Mouse (Mus musculus) adrenal gland, postnatal 25 days (tissue): ENCODE data around the gene Cdc42ep4. TPM values are rescaled to one million over a fixed set of nuclear protein-coding genes. Genes with fewer than 3 reads are reported as not detected.

Experiments
- DNase-seq: peaks from one replicate; pipeline ENCODE4 v3.0.0; 2021; ENCODE audit warnings: mixed read lengths
- long read RNA-seq: library from polyadenylated mRNA; stranded (forward); transcript quantifications from one replicate; pipeline ENCODE4 v2.0.0, GENCODE M21; 2021
- total RNA-seq: library from RNA; stranded (reverse); gene quantifications from 2 replicates; pipeline ENCODE4 v1.2.3, GENCODE M21; 2021

Cdc42ep4 gene
- total RNA-seq, result 114 and 133 TPM in 2 replicates
- long read RNA-seq, transcript Cdc42ep4-201 (2 exons, 3,008 nt), result major isoform, 57 of 152 reads
- long read RNA-seq, transcript Cdc42ep4-202 (2 exons, 3,405 nt), result minor isoform, 23 of 152 reads
- long read RNA-seq, partial matches to known transcripts, result 64 of 152 reads
- long read RNA-seq, other reads (novel, unspliced or antisense), result 5 of 152 reads

DNA sequence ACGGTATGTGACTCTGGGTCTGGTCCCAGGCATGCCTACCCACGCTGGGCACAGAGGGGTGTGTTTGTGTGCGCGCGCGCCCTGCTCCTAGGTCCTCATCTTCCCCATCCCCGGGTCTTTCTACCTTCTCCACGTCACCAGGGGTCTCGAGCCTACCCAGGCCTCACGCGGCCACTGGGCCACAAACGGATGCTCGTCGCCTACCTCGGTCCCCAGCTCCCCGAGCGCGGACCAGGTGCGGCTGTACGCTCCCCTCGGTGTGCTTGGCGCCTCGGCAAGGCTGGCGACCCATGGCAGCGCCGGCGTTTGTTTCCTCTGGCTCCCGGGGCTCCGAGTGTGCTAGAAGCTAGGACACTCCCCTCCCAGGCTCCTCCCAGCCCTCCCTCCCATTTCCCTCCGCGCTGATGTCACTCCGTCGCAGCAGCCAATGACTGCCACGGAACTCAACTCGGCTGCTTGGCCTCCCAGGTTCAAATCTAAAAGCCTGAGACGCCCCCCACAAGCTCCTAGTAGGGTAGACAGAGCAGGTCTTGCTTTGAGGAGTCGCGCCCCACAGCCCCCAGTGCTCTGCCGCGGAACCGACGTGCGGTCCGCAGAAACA is at the start of gene Cdc42ep4:
Cdc42ep4 (minus strand) TSS at position 398 of the 601 bp plus-strand sequence.
- peak; percentile 92 for DNase-seq

DNA sequence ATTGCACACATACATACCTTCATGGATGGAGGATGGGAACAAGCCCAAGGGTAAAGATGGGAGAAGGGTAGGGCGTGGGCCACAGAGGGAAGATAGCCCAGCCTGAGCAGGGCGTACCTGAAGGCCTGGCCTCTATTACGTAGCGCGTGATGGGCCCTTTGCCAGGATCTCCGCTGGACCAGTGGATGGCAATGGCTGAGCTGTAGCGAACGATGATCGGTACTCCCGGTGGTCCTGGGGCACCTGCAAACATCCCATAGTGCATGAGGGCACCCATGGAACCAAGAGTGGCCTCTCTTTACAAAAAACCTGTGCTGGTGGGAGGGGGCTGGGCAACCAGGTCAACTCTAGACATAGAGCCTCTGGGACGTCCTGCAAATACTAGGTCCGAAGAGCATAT is 48.3 kb upstream of the Cdc42ep4 start:
- no peak for DNase-seq

DNA sequence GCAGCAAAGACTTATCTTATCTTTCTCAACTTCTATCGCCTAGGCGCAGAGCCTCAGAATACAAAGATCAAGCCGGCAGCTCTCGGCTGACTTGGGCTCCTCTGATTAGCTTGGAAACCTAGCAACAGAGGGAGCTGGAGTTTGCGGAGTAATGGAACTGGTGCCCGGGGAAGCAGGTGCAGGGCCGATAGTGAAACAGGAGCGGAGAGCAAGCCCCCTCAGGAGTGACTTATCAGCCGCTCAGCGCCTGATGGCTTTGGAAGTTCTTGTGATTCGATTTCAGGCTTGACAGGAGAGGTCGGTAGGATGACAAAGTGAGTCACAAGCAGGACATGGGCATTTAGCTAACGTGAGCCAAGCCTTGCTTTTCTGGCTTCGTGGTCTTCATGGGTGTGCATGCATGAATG is 47.4 kb upstream of the Cdc42ep4 start:
- DNase-seq, result no peak

DNA sequence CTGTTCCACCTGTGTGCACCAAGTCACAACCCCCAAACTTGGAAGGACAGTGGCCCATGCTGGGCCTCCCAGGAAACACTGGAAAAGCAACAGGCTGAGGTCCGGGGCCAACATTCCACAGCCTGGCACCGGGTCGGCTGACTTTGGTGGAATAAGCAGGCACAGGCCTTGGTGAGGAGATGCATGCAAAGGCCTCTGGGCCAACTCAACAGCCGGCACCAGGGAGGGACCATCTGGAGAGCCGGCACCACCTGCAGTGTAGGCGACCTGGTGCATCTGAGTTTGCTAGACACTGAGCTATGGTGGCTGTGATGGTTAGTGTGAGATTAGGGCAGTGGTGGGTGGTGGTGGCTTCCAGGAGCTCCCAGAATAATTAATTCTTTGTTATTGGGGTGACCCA is 46.3 kb upstream of the Cdc42ep4 start:
- no peak for DNase-seq

DNA sequence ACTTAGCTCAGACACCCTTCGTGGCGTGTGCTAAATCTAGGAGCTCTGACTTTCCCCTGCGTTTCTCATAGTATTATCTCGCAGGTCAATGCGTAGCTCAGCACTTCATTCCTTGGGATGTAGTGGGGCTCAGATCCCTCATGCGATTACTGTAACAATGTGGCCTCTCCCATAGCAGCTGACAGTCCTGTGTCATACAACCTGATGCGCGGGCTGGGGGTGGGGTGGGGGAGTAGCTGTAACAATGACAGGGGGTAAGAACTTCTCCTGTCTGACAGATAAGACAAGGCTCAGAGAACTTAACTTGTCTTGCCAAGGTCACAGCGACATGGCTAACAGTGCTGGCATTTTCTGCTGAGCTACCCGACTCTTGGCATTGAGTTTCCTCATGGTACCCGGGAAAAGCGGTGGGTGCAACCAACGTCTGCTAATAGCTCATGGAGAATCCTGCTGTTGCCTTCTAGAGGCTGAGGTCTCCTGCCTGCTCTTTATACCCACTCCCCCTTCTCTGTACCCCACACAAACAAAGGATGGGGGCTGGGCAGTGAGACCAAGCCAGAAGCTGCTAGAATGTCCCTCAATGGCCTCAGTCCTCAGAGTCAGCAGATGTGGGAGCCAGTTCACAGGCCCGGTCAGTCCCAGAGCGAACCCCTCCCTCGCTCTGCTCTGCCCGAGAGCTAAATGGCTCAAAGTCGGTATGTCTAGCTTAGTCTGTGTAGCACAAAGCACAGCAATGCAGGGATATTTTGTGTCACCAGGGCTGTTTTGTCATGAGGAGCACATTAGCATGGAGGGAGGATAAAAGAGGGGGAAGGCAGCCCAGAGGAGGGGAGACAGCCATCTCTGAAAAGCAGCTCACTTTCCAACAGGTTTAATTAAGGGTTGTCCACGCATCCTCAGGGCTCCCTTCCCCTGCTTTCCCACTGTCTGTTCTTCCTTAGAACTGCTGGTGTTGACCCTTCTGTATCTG is 45.6 kb upstream of the Cdc42ep4 start:
- DNase-seq, result no peak

DNA sequence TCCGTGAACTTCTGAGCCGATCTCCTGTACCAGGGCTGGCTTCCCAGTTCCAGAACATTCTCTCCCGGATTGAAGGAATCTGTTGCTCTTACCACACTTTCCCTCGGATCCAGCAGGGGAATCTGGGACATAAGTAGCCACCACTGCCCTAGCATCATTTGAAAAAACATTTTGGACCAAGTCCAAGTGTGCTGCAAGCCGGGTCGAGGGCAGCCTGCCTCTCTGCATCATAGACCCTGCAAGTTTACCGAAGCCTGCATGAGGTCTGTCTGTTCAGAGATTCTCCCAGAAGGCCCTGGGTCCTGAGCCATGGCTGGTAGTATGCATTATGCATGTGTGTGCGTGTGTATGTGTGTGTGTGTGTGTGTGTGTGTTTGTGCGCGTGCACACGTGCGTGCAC is 44.2 kb upstream of the Cdc42ep4 start:
- DNase-seq, result no peak

DNA sequence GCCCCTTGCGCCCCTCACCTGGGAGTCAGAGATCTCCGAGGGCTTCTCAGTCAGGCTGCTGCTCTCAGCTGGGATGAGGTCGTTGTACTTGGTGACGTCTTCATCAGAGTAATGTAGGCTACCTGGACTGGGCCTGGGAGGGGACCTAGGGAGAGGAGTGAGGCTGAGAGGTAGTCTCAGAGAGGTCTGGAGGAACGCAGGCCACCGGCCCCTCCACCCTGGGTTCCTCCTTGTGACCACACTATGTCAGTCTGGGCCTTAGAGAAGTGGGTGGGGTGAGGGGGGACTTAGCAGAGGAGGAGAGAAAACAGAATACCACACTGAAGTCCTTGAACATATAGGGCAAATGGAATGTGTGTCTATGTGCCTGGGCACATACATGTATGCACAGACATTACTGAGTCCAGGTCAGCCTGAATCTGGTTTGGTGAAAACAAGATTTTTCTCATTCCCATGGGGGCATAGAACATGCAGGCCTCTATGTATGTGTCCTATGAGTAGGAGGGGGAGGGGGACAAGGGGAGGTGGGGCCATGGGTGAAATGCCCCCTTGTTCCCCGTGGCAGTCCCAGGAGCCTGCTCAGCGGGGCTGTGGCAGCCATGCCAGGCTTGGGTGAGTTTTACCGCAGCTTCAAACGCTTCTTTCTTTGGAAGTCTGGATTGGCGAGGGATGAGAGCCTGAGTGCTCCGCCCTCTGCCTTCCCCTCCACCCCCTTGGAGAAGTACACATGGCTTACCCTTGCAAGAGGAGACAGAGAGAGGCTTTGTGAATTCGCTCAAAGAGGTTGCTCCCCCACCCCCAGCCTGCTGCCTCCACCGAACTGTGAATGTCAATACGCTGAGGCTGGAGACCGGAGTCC is 39.9 kb upstream of the Cdc42ep4 start:
- DNase-seq, result no peak

DNA sequence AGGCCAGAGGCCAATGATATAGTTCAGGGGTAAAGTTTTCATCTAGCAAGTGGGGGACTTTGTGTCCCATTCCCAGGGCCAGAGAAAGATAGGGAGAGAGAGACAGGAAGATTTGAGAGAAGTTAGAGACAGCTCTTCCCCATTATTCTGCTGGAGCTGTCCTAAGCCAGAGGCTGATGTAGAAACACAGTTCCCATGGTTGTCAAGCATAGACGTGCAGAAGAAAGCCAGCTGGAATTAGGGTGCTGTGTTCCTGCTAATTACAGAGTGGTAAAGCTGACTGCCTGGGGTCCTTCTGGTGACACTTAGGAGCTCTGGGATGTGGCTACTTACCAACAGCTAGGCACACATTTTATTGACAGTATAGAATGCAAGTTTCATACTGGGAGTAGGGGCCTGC is 37.4 kb upstream of the Cdc42ep4 start:
- no peak for DNase-seq

DNA sequence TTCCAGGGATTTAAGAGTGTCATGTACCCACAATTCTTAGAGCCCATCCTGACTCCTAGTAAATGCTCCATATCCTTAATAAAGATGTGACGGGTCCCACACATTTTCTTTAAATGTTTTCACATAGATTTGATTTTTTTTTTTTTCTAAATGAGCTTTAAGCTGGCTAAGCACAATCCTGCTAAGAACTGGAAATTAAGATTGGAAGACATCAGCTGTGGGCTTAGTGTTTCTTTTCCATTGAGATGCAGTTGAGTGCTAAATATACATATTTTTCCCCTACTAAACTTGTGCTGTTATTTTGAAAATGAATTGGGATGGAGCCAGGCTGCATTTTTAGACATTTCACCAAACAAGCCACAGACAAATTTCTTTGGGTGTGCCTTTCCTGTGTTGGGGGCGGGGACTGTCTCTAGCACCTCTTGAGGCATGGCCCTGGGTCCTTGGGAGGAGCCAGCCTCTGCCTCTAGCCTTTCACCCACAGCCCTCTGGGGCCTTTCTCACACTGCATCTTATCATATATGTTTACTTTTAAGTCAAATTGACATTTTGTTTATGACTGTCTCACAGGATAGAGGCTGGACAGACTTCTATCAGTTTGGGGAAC is 36.6 kb upstream of the Cdc42ep4 start:
- DNase-seq, result no peak

DNA sequence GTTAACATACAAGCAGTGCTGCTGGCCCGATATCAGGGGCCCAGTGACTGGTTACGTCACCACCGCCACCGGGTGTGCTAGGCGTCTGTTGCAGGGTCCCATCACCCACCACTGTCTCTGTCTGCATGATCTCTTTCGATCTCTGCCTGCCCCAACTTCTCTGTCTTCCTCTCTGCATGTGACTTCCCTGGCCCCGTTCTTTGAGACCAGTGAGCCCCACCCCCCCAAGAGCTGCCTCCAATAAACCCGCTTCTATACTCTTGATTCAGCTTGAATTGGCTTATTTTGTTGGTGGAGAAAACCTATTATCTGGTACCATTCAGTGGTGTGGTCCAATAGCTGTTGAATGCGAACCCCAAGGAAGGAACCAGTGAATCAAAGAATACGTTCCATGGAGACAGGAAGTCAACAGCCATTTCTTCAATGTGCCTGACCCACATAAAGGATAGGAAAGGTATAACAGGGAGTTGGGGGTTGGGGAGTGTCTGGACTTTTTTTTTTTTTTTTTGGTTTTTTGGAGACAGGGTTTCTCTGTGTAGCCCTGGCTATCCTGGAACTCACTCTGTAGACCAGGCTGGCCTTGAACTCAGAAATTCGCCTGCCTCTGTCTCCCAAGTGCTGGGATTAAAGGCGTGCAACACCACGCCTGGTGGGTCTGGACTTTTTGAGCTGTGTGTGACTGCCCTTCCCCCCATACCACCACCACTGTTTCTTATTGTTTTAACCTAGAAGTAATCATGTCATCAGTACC is 35.9 kb upstream of the Cdc42ep4 start:
- no peak for DNase-seq

DNA sequence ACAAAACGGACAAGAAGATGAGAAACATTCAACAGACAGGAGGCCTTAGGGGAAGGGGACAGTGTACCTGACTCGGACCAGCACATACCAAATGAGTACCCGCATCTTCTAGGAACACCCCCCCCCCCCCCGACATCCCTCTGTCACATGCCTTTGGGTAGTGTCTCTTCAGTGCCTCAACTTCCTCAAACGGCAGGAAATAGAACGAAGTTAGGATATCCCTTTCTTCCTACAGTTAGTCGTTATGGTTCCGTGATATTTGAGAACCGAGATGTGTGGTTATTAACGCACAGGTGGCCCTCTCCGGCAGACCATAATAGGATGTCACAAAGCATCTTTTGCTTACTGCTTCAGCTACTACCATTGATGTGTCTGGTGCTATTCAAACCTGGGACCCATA is 35.3 kb upstream of the Cdc42ep4 start:
- DNase-seq, result no peak

DNA sequence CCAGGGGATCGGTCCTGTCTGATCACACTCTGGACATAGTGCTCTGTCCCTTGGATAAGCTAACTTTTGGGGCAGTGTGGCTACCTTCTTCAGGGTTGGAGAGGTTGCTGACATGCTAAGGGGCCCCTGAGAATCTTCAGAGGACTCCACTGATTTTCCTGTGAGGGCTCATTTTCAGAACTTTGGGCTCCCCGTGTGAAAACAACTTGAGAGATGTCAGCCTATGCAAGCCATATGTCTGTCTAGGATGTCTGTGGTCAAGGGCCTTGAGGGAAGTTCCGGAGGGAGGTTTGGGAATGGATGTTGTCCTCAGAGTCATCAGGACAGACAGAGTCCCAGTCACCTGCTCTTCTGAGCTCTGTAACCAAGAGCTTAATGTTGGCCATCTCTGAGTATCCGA is 34.7 kb upstream of the Cdc42ep4 start:
- no peak for DNase-seq

DNA sequence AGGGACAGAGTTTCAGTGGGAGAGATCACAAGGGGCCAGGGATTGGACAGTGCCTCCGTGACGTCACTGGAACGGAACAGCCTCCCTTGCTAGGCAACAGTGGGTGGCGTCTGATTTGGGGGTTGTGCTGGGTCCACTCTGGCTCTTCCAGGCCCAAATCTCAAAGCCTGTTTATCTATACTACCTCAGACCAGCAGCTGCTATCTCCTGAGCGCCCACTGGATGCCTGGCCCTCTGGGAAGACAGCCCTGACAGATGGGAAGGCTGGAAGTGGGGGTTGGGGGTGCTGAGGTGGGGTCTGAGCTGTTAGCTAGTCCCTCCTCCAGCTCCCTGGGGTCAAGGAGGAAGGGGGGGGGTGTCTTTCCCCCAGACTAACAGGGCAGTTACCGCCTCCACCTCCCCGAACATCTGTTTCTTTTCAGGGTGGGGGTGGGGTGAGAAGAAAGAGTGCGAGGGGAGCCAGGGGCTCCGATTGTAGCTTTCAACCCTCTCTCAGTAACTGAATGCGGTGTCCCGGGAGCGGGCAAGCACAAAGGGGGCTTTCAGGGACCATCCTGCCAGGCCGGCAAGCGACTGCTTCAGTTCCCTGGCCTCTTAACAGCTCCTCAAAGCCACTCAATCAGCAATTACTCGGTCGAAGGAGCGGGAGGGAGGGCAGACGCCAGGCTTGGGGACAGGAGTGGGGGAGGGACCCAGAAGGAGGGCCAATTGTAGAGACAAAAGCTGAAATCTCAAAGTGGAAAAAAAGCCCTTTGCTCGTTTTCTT is 33.9 kb upstream of the Cdc42ep4 start:
- DNase-seq, result peak; percentile 40

DNA sequence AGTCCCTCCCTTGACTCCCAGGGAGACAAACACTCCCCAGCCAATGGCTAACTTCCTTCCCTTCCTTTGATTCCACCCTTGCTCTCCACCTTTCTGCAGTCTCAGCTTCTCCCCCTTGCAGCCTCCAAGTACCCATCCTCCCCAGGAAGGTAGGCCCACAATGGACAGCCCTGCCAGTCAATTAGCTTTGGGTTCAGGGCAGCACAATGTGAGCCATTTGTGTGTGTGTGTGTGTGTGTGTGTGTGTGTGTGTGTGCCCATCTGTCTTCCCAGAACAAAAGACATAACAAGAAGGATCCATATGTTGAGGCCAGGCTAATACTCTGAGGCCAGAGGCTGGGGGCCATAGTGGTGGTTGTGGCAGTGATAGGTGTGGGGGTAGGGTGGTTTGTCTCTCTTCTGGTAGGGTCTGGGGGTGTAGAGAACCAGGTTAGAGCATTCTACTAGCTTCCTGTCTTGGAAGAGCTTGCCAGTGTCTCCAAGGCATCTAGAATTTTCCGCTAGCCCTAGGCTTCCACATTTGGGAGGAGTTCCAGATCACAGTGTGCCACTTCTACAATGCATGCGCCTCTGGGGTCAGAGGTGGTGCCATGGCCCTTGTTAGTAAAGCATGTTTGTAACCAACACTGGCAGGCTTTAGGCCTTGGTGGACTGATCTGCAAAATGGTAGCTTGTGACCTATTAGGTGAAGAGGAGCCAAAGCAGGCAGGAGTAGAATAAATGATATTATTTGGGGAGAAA is 33.1 kb upstream of the Cdc42ep4 start:
- no peak for DNase-seq

DNA sequence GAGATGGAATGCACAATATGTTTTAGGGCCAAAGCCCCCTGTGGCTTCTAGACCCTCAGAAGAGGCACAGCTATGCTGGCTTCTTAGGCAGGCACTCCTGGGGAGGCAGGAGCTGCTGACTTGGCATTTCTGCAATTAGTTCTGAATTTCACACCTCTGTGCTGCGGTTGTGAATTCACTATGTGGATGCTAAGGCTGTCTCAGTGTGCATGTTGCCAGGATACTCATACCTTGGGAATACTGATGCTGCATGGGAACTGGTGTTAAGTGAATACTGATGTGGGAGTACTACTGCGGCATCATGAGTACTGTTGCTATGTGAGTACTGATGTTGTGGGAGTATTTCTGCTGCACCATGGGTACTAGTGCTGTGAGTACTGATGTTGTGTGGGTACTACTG is 30.8 kb upstream of the Cdc42ep4 start:
- DNase-seq, result no peak

DNA sequence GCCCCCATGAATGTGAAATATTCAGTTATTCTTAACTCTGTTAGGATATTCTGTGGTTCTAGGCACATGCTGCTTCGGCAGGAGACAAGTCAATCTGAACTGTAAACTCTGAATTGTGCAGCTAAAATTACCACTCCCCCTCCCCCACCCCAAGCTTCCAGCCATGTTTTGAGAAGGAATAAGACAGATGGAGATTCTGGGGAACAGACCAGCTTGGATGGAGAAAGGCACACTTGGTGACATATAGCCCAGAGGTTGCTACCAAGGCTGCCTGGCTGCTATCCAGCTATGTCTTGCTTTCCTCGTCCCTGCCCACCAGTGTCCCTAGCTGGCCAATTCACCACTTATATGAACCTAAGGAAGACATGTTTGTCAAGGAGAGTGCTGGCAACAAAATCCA is 30.3 kb upstream of the Cdc42ep4 start:
- no peak for DNase-seq

DNA sequence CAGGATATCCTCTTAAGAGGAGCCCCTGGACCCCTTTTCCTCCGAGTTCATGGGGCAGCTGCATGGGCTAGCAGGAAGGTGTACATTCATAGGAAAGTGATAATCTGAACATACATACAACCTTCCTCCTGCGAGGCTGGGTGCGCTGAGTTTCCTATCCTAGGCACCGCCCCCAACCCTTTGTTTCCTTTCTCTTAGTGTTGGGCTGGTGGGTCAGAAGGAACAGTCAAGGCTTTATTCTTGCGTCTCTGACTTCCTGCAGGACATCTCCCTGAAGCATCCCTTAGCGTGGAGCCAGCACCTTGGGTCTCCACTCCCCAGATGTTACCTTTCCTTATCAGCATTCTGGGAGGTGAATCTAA is 28.0 kb upstream of the Cdc42ep4 start:
- DNase-seq, result no peak

DNA sequence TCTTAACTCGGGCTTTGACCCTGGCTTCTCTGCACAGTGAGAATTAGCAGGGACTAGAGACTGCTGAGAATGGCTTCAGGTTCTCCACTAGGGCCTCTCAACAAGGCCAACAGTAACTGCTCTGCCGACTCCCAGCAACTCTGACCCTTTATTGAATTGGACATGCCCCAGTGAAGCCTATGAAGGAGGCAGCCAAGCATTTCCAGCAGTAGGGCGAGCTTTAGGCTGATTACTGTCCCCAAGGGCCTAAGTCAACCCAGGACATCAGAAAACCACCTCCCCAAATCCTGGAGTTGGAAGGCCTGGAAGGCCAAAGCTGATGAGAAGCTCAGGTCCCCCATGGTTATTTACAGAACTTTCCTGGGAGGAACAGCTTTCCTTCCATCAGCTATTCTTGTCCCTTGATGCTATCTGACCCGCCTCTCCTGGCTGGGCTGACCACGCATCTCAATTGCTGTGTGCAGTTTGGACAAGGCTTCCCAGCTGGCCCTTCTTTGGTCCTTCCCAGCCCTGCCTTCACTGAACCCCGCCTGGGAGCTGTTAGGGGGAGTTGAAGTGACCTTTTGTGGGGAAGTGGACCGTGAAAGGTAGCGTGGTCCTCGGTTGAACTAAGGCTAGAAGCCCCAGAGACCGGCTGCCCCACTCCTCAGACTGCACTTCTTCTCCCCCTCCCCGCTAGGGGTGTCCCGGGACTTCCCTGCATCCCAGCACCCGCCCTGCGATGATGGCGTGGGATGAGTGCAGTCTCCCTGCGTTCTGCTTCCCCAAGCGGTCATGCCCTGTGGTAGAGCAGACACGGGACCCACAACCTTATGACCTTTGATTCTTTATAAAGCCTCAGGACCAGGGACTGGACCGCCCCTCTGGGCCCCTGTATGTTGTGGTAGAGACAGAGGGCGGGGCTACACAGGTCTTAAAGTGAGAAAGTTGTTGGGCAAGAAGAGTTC is 27.3 kb upstream of the Cdc42ep4 start:
- DNase-seq, result no peak
